Mouse (Mus musculus) heart, embryonic 14.5 days (tissue): ENCODE results near the gene Tspo. TPM values are rescaled to one million over a fixed set of nuclear protein-coding genes. Genes with fewer than 3 reads are reported as not detected.

Source experiments
- ATAC-seq: fragments of 200-750 bp; cut with Nextera tagmentation; 2 replicates; pipeline ENCODE4 v1.8.0; 2017; ENCODE audit warnings: low read depth, moderate TSS enrichment; ENCODE audit not compliant: insufficient number of reproducible peaks, insufficient read depth, low FRiP score
- H3K27ac ChIP-seq, 2 experiments: fragments of 200-500 bp in 1 of 2; fragments of 300-500 bp in 1 of 2; sonication (generic) in 1 of 2; replicated peaks in 1 of 2; 2 replicates each; pipeline ENCODE4 v1.5.1; 2012 to 2014; ENCODE audit warnings: low read depth in 2 of 2, low read length in 2 of 2, control low read depth in 1 of 2, mild to moderate bottlenecking in 1 of 2, mixed read lengths in 1 of 2; ENCODE audit not compliant: control insufficient read depth in 1 of 2, insufficient read depth in 1 of 2
- H3K27me3 ChIP-seq: fragments of 300-500 bp; sonication (generic); 2 replicates; pipeline ENCODE4 v1.6.1; 2014; ENCODE audit warnings: mild to moderate bottlenecking, low read length, control low read depth; ENCODE audit not compliant: control insufficient read depth, insufficient read depth
- H3K36me3 ChIP-seq: fragments of 300-500 bp; sonication (generic); 2 replicates; pipeline ENCODE4 v1.6.1; 2014; ENCODE audit warnings: mild to moderate bottlenecking, control low read depth, low read length, mixed read lengths; ENCODE audit not compliant: control insufficient read depth, insufficient read depth
- H3K4me1 ChIP-seq, 2 experiments: fragments of 200-500 bp in 1 of 2; fragments of 300-500 bp in 1 of 2; sonication (generic) in 1 of 2; 2 replicates each; pipeline ENCODE4 v1.6.1; 2012 to 2014; ENCODE audit warnings: low read length in 2 of 2, control low read depth in 1 of 2, mixed read lengths in 1 of 2; ENCODE audit not compliant: control insufficient read depth in 2 of 2, insufficient read depth in 2 of 2
- H3K4me2 ChIP-seq: fragments of 300-500 bp; sonication (generic); 2 replicates; pipeline ENCODE4 v1.6.1; 2014; ENCODE audit warnings: mild to moderate bottlenecking, low read length
- H3K4me3 ChIP-seq, 2 experiments: fragments of 200-500 bp in 1 of 2; fragments of 300-500 bp in 1 of 2; sonication (generic) in 1 of 2; 2 replicates each; pipeline ENCODE4 v1.5.1; 2012 to 2014; ENCODE audit warnings: low read length in 2 of 2, mild to moderate bottlenecking in 2 of 2, control low read depth in 1 of 2, low read depth in 1 of 2, moderate library complexity in 1 of 2; ENCODE audit not compliant: control insufficient read depth in 1 of 2, insufficient read depth in 1 of 2
- H3K9ac ChIP-seq: fragments of 300-500 bp; sonication (generic); 2 replicates; pipeline ENCODE4 v1.6.1; 2014; ENCODE audit warnings: mild to moderate bottlenecking, low read length
- H3K9me3 ChIP-seq: fragments of 300-500 bp; sonication (generic); 2 replicates; pipeline ENCODE4 v1.6.1; 2016; ENCODE audit warnings: low read length, control low read depth; ENCODE audit not compliant: control insufficient read depth
- WGBS: fragments of 180-500 bp; shearing (Covaris S2); extraction: QIAGEN DNeasy Blood & Tissue Kit; methylation state at CpG from one replicate; pipeline ENCODE4 v1.1.7; 2014; 5-methylcytosine and 5-hydroxymethylcytosine counted together
- polyA plus RNA-seq: library from polyadenylated mRNA; unstranded; fragments of >200 nt; fragmentation: Nextera tagmentation; extraction: Ambion mirVana; gene quantifications from 2 replicates; pipeline ENCODE4 v1.2.1, GENCODE M21; 2014

The Tspo gene
- polyA plus RNA-seq, 1 experiment from 2014 or later = 191 TPM

DNA sequence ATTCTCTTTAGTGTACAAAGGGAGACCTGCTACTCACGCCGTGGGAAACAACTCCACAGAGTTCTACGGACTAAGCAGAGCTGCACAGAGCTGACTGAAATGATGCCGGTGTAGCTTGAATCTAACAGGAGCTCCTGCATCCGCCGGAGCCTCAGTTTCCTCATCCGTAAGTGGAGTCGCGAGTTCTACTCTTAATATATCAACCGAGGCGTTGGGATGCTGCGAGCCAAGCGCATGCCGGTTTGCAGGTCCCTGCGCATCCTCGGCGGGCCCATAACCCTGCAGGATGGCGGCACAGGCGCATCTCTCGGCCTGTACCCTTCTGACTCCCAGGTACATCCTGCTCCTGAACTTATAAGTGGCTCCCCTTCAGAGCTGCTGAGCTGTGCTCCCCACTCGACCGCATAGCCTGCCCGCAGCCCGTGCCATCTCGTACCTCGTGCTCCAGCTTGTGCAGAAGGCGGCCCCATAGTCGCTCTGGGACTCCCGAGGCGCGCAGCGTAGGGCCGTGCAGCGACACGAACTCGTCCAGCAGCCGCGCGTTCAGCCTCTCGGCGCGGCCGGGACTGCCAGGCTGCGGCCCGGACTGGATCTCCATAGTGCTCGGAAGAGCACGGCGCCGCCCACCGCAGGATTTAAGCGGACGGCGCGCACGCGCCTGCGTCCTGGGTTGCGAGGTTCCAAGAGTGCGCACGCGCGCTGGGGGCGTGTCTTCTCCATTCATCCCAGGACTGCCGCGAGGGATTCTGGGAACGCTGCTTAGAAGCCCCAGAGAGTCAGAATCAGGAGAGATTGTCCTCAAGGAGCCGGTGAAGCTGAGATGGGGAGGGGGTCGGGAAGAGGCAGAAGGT is 31.3 kb downstream of the Tspo start, which contains the start of gene Ttll12:
Ttll12 (minus strand) TSS at position 645 of the 851 bp plus-strand sequence.
- ATAC-seq = peak; percentile 87
- Histone ChIP-seq H3K4me2 (peak within 1 kb of the TSS; percentile 88), H3K27me3 (no peaks in the 10 kb centered on the region), H3K9ac (peak within 1 kb of the TSS; percentile 80), H3K36me3 (no peaks in the 10 kb centered on the region), H3K4me1 (peaks cover 18 to 21% of the 10 kb centered on the region in 2 experiments), H3K4me3 (peak within 1 kb of the TSS; percentile 76 to 83), H3K9me3 (no peaks in the 10 kb centered on the region), H3K27ac (0 out of 4 replicates have a peak within 1 kb of the TSS, but pooled peaks of 1 of the 2 experiments have one; percentile 21)
- under 1% methylated on average over 68 of the region's 68 CpGs for WGBS

DNA sequence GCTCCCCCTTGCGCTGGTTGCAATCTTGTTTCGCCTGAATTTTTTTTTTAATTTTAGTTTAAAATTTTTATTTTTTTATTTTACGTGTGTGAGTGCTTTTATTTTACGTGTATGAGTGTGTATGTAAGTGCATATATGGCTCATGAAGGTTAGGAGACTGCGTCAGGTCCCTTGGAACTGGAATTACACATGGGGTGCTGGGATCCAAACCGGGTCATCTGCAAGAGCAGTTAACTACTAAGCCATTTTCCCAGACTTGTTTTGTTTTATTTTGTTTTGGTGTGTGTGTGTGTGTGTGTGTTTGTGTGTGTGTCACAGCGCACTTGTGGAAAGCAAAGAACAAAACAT is 31.9 kb downstream of the Tspo start:
- ATAC-seq = no peak
- H3K36me3 ChIP-seq = no peaks in the 10 kb centered on the region
- H3K4me3 ChIP-seq = peak overlapping the region; percentile 76 to 83
- H3K9me3 ChIP-seq = no peaks in the 10 kb centered on the region
- 0 out of 4 replicates have a peak overlapping the region, but pooled peaks of 1 of the 2 experiments have one; percentile 21 for H3K27ac ChIP-seq
- H3K9ac ChIP-seq = peak overlapping the region; percentile 80
- H3K4me1 ChIP-seq = peaks cover 18 to 21% of the 10 kb centered on the region in 2 experiments
- H3K4me2 ChIP-seq = peak overlapping the region; percentile 88
- 36% methylated on average over 7 of the region's 7 CpGs for WGBS
- H3K27me3 ChIP-seq = no peaks in the 10 kb centered on the region

DNA sequence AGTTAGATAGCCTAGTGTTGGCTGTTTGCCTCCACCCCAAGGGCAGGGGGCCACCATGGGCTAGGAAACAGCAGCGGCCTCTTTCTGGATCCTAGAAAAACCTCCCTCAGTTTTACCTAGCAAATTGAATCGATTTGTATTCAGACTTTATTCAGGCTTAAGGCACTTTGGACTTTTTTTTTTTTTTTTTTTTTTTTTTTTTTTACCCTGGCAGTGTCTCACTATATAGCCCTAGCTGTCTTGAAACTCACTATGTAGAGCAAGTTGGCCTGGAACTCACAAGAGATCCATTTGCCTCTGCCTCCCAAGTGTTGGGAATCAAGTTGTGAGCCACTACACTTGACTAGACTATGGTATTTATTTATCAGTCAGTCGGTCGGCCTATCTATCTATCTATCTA is 33.4 kb downstream of the Tspo start:
- Histone ChIP-seq H3K27me3 (no peaks in the 10 kb centered on the region), H3K9ac (no peak overlapping the region), H3K36me3 (no peaks in the 10 kb centered on the region), H3K4me3 (no peak overlapping the region), H3K4me1 (peaks cover 18 to 21% of the 10 kb centered on the region in 2 experiments), H3K4me2 (no peak overlapping the region), H3K27ac (no peak overlapping the region), H3K9me3 (no peaks in the 10 kb centered on the region)
- ATAC-seq = no peak
- WGBS = 78% methylated on average over 4 of the region's 4 CpGs

DNA sequence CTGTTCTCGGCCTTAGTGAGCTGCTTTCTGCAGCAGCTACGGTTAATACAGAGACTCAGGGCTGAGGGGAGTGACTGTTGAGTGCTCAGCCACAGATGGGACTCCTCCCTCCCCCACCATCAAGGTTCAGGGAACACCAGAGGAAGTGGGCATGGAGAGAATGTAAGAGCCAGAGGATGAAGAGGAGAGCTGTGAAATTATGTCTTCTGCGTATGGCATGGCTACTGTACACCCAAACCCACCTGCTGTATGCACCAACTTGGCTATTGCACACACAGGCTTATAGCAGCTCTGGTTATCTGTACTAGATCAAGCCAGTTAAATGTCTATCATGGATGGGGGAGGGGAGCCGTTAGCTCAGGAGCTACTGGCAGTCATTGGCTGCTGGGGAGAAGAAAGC is 37.8 kb downstream of the Tspo start:
- H3K9ac ChIP-seq = no peak overlapping the region
- no peaks in the 10 kb centered on the region for H3K36me3 ChIP-seq
- H3K4me3 ChIP-seq = no peak overlapping the region
- H3K4me1 ChIP-seq = peaks cover 2 to 3% of the 10 kb centered on the region in 2 experiments; a peak in 1 of 4 replicates
- ATAC-seq = no peak
- no peak overlapping the region for H3K4me2 ChIP-seq
- H3K27ac ChIP-seq = no peak overlapping the region
- H3K27me3 ChIP-seq = no peaks in the 10 kb centered on the region
- no peaks in the 10 kb centered on the region for H3K9me3 ChIP-seq
- 66% methylated on average over 4 of the region's 4 CpGs for WGBS

DNA sequence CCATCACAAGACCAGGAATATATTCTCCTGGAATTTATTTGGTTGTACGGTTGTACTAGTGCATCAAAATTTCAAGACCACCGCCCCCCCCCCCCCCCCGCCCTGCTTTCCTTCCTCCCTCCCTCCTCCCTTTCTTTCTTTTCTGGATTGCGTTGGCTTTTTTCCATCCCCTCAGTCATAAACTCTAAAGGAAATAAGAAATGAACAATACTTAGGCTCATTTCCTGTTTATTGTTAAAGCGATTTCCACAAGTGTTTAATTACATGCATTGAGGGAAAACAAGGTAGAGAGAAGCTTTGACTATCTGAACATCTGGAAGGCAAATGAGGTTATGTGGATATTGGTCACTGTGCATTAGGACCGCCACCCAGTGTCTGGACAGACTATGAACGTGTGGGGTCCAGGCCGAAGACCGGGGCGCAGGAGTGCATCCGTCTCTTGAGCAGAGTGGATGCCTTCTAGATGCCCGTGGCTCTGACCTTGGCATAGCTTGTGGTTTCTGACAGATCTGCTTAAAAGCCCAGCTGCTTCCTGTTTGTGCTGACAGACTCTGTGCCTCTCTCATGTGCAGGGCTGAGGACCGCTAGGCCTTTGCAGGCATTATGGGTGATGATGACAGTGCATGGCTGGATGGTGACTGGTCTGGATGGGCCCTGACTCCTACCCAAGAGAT is 39.1 kb downstream of the Tspo start:
- no peaks in the 10 kb centered on the region for H3K9me3 ChIP-seq
- H3K4me1 ChIP-seq = peaks cover 4 to 8% of the 10 kb centered on the region in 2 experiments; a peak in 1 of 4 replicates
- ATAC-seq = no peak
- WGBS = 70% methylated on average over 13 of the region's 13 CpGs
- H3K27ac ChIP-seq = peak overlapping the region in 1 of 2 experiments; percentile 37; a peak in 1 of 4 replicates
- no peak overlapping the region for H3K4me3 ChIP-seq
- H3K4me2 ChIP-seq = no peak overlapping the region
- no peak overlapping the region for H3K9ac ChIP-seq
- no peaks in the 10 kb centered on the region for H3K36me3 ChIP-seq
- H3K27me3 ChIP-seq = no peaks in the 10 kb centered on the region

DNA sequence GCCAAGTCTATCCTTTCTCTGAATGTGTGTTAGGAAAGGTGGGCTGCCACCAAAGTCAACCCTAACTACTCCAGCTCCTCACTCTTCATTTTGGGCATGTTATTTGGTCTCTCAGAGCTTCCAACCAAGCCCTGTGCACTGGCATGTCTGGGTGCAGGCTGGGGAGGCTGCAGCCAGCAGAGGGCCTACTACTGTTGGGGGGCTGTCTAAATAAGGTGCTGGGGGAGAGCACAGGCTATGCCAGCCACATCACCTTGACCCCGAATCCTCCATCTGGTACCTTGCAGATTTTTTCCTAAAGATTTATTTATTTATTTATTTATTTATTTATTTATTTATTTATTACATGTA is 39.6 kb downstream of the Tspo start:
- no peak for ATAC-seq
- peaks cover 4 to 8% of the 10 kb centered on the region in 2 experiments; a peak in 1 of 4 replicates for H3K4me1 ChIP-seq
- H3K27ac ChIP-seq = no peak overlapping the region
- 92% methylated on average over 1 of the region's 1 CpGs for WGBS
- no peaks in the 10 kb centered on the region for H3K9me3 ChIP-seq
- no peak overlapping the region for H3K4me3 ChIP-seq
- H3K9ac ChIP-seq = no peak overlapping the region
- no peaks in the 10 kb centered on the region for H3K36me3 ChIP-seq
- no peak overlapping the region for H3K4me2 ChIP-seq
- no peaks in the 10 kb centered on the region for H3K27me3 ChIP-seq

DNA sequence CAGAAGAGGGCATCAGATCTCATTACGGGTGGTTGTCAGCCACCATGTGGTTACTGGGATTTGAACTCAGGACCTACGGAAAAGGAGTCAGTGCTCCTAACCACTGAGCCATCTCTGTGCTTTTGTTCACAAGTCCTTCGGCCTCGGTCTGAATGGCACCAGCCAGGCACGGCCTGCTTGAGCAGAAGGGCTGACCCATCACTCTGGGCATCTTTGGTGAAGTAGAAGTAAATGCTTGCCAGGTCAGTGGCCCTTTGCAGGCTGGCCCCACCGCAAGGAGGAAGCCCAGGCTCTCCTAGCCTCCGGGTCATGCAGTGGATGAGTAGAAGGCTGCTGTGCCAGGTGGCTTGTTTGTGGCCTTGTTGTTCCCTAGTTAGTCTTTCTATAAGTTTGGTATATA is 40.0 kb downstream of the Tspo start:
- ATAC-seq = no peak
- Histone ChIP-seq H3K4me2 (no peak overlapping the region), H3K4me3 (no peak overlapping the region), H3K27ac (no peak overlapping the region), H3K27me3 (no peaks in the 10 kb centered on the region), H3K9me3 (no peaks in the 10 kb centered on the region), H3K4me1 (peaks cover 4 to 8% of the 10 kb centered on the region in 2 experiments; a peak in 1 of 4 replicates), H3K9ac (no peak overlapping the region), H3K36me3 (no peaks in the 10 kb centered on the region)
- WGBS = 92% methylated on average over 7 of the region's 7 CpGs
